Mouse (Mus musculus) hematopoietic stem cell, adult 5-6 weeks (primary cell): ENCODE measurements around the gene Gemin2. TPM values are rescaled to one million over a fixed set of nuclear protein-coding genes. Genes with fewer than 3 reads are reported as not detected.
"Not testable (repeated sequence)": the region's sequence is repeated elsewhere in the genome, so short reads cannot be mapped to it uniquely, and the experiment has no call there.

Experiments
- ATAC-seq, 2 experiments: fragments of 125-278 bp in 1 of 2; replicated peaks in 1 of 2; 2 replicates each; pipeline ENCODE4 v1.8.0; 2016 to 2017; ENCODE audit warnings: inconsistent platforms in 2 of 2, mild to moderate bottlenecking in 2 of 2, moderate number of reproducible peaks in 2 of 2, low read depth in 1 of 2, moderate TSS enrichment in 1 of 2; ENCODE audit not compliant: low FRiP score in 2 of 2, poor library complexity in 2 of 2, severe bottlenecking in 2 of 2, insufficient read depth in 1 of 2, low TSS enrichment in 1 of 2
- total RNA-seq: library from RNA; stranded (forward); fragments of 172-1452, 232-1000 nt; gene quantifications from 2 replicates; pipeline ENCODE4 v1.2.3, GENCODE M21; 2017

The Gemin2 gene
- total RNA-seq, result 16.6 and 21.7 TPM in 2 replicates

DNA sequence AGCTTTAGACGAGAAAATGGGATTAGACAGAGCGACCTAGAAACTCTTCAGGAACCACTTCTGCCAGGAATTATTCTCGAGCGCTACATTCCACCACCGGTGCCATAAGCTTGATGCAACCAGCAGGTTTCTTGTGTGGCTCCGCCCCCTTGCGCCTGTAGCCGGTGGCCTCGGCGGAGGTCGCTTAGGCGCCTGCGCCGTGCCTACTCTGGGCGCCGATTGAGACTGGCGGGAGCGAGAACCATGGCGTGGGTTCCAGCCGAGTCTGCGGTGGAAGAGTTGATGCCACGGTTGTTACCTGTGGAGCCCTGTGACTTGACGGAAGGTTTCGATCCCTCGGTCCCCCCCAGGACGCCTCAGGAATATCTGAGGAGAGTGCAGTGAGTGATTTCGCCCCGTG is at the start of gene Gemin2:
Gemin2 (plus strand) TSS at position 160 of the 400 bp plus-strand sequence.
- peak; percentile 79 for ATAC-seq

DNA sequence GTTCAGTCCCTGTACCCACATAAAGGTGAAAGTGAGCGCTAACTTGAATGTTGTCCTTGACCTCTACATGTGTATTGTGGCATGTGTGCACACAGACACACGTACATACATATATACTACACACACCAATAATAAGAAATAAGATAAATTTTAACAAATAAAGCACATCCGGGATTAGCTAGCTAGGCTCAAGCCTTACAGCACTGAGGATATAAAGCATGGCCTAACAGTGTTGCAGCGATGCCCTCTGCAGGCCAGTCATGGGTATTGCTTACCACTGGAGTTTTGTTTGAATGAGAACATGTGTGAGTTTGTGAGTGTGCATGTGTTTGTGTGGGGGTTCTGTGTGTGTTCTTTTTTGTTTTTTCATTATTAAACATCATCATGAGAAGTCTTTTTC is 48.6 kb upstream of the Gemin2 start:
- ATAC-seq, result peak; percentile 71 to 82

GRCm38 (mm10) chr12:58976966-58977365 is 36.2 kb upstream of the Gemin2 start:
- ATAC-seq, result no peak; a peak in 1 of 4 replicates

GRCm38 (mm10) chr12:58981178-58981661 is 32.0 kb upstream of the Gemin2 start:
- not testable (repeated sequence) for ATAC-seq

DNA sequence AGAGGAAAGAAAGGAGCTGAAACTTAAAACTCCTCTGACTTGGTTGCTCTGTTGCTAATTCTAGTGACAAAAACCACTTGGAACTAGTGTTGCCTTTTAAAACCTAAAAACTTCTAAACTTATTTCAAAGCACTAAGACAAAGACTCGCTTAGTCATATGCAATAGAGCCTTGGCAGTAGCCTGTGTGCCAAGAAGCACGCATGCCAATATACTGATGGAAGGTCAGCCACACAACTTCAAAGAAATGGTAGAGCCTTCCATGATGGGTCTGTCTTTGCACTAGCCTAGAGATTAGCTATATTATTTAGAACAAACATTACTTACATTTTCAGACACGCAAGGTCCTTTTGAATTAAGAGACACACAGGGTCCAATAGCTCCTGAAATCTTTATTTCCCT is 27.4 kb upstream of the Gemin2 start:
- ATAC-seq, result no peak

GRCm38 (mm10) chr12:59010482-59010881 is 2.7 kb upstream of the Gemin2 start:
- ATAC-seq, result no peak

DNA sequence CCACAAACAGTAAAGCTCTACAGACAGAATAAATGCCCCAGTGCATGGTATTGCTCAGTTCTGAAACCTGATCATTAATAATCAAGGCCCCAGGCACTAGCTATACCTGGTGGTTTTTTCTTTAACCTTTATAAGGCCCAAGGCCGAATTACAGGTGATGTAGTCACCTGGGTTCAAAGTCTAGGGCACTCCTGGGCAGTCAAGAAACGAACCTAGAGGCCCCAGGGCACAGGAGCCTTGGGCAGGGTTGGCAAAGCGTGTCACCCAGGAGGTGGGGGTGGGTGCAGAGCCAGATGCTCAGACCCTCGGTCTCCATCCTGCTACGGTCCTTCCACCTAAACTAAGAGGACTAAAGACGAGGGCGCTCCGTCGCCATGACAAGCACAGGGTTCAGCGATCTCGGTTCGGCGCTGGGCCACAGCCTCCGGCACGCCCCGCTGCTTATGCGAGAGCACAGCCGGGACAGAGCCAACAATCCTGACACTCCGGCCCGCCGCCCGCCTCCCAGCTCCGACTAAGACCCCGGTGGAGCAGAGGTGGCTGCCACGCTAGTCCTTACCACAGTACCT is 1.8 kb upstream of the Gemin2 start:
- ATAC-seq, result peak in 1 of 2 experiments; percentile 52; a peak in 1 of 4 replicates

- peak; percentile 86 to 88 for ATAC-seq
These were observed 1.1 kb upstream of the Gemin2 start, which contains the start of gene Sec23a for GRCm38 (mm10) chr12:59011844-59012709. Gene Sec23a, minus strand, starts transcription at chr12:59012017.

DNA sequence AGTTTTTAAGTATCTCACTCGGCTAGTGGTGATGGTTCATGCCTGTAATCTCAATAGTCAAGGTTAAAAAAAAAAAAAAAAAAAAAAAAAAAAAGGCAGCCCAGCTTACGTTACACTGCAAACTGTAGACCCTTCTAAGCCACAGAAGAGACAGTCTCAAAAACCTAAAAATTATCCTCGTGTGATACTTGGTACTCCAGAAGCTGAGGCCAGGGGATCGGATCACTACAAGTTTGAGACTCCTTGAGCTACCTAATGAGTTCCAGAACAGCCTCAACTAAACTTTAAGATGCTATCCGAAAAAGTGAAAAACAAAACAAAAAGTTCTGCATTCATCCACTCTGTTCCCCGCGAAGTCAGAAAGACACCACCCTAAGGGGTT is 492 bp upstream of the Gemin2 start:
- no peak for ATAC-seq

- no peak for ATAC-seq
These were observed 4.8 kb downstream of the Gemin2 start for GRCm38 (mm10) chr12:59017970-59018369.

GRCm38 (mm10) chr12:59019891-59020290 is 6.7 kb downstream of the Gemin2 start:
- no peak for ATAC-seq

GRCm38 (mm10) chr12:59021306-59021705 is 8.1 kb downstream of the Gemin2 start:
- peak; percentile 69 to 76 for ATAC-seq

DNA sequence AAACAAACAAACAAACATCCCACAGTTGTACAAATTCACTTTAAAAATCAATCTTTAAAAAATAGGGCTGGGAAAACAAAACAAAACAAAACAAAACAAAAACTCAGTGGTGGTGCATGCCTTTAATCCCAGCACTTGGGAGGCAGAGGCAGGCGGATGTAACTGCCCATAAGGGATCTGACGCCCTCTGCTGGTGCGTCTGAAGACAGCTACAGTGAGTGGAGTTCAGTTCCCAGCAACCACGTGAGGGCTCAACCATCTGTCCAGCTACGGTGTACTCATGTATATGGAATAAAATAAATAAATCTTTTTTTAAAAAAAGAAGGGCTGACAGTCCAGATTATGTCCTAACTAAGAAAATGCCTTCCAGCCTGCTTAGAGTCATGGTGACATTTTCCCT is 18.9 kb downstream of the Gemin2 start:
- no peak; a peak in 1 of 4 replicates for ATAC-seq

- ATAC-seq, result no peak
These were observed 26.2 kb downstream of the Gemin2 start for GRCm38 (mm10) chr12:59039162-59039970.

- ATAC-seq, result peak; percentile 42 to 66; a peak in 2 of 4 replicates
These were observed 27.0 kb downstream of the Gemin2 start for GRCm38 (mm10) chr12:59039971-59040844.

DNA sequence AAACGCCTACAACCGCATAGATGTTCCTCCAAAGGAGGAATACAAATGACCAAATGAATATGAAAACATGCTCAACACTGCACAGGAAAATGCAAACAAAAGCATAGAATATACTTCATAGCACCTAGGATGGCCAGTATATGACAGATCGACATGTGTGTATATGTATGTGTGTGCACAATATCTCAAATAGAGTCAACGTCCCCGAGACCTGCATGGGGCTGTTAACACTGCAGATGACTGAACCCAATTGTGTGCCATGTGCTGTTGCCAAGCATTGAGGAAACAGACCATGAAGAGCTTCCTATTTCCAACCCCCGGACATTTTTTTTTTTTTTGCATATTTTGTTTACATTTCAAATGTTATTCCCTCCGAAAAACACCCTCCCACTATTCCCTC is 27.7 kb downstream of the Gemin2 start:
- ATAC-seq, result peak in 1 of 2 experiments; percentile 43; a peak in 1 of 4 replicates

GRCm38 (mm10) chr12:59052470-59052869 is 39.3 kb downstream of the Gemin2 start:
- ATAC-seq, result no peak
